Mouse (Mus musculus): ENCODE data around the gene Cldn7. TPM values are rescaled to one million over a fixed set of nuclear protein-coding genes. Genes with fewer than 3 reads are reported as not detected.
"Not testable (repeated sequence)": the region's sequence is repeated elsewhere in the genome, so short reads cannot be mapped to it uniquely, and the experiment has no call there.

The Cldn7 gene
- polyA plus RNA-seq, 1 experiment = not detected

DNA sequence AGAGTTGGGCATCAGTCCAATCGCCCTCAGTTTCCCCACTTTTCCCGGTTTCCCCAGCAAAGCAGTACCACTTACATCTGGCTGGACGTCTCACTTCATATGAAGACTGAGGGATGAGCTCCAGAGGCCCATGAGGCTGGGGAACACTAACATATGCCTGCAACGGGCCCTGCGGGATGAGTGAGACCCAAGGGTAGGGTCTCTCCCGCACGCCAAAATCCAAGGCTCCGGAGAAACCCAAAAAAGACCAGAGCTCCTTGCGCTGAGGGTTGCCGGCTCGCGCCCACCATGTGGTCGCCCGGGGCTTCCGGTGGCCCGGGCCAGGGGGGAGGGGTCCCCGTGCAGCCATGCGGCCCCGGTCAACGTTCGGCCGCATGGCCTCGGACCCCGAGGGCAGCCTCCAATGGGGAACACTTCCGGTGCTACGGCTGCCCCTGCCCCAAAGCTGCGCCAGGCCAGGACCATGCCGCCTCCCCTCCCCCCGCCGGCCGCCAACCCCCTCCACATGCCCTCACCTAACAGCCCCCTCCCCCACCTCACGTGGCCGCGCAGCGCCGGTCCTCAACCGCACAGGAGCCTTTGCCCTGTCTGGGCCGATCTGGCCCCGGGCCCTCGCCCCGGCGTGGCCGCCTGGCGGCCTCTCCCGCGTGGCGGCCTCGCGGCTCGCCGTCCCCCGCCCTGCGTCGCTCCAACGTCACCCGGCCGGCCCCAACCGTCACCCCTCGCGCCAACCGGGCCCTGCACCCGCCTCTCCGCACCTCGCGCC is 44.1 kb upstream of the Cldn7 start:
- no peak for TF ChIP-seq CTCF (IDR thresholded peaks at IDR 0.05; ENCODE audit: insufficient read depth, low read depth, low read length)
- no peak for TF ChIP-seq POLR2A (IDR thresholded peaks at IDR 0.05; ENCODE audit: insufficient read depth, low read depth, low read length)

DNA sequence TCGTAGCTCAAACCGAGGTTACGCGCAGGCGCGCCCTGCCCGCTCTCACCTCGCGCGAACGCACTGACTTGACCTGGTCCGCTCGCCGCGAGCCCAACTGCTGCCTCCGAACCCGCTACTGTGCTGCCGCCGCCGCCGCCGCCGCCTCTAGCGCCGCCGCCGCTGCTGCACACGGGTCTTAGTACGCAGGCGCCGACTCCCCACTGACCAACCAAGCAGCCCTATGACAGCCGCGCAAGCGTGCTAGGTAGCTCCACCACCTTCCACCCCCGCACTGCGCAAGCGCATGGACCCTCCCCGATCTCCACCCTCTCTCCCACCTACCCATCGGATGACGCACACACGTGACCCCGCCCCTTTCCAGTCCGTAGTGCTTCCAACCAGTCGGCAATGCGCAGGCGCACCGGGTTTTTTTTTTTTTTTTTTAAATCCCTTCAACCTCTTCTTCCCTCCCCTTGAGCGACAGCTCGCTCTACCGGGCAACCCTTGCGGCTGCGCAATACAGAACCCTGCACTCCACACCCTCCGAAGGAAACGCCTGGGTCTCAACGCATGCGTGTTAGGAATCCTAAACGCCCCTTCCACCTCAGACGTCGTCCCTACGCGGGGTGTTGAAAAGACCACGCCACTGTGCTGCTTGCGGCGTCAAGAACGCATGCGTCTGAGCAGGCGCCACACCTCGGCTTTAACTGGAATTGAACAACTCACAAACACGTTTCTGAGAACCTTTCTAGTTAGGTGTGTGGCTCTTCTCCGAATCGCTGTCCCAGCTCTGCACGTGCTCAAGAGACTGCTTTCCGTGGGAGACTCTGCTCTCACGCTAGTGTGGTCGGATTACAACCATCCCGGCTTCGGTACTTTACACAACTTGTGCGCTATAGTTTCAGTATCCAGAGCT is 43.2 kb upstream of the Cldn7 start, which contains the start of gene Eif5a:
TSS of gene Eif5a (minus strand) at position 845 of the 898 bp plus-strand sequence.
- Histone ChIP-seq H3K27ac (ENCODE audit: insufficient read depth, low read depth, low read length) (peak within 1 kb of the TSS; percentile 98), H3K4me1 (ENCODE audit: control insufficient read depth, insufficient read depth, low read length) (peaks cover 8% of the 10 kb centered on the region), H3K4me3 (ENCODE audit: insufficient read depth, low read depth, low read length) (peak within 1 kb of the TSS; percentile 100)
- WGBS = under 1% methylated on average over 78 of the region's 78 CpGs
- TF ChIP-seq CTCF (IDR thresholded peaks at IDR 0.05; ENCODE audit: insufficient read depth, low read depth, low read length) (0 out of 2 replicates have a peak, but pooled peaks have one; percentile 33), POLR2A (IDR thresholded peaks at IDR 0.05; ENCODE audit: insufficient read depth, low read depth, low read length) (peak; percentile 69)

More for the DNA sequence above, 44.1 kb upstream of the Cldn7 start:
- H3K4me3 ChIP-seq (ENCODE audit: insufficient read depth, low read depth, low read length) = peak overlapping the region; percentile 100
- peak overlapping the region; percentile 98 for H3K27ac ChIP-seq (ENCODE audit: insufficient read depth, low read depth, low read length)
- WGBS = 1% methylated on average over 61 of the region's 65 CpGs
- peaks cover 15% of the 10 kb centered on the region for H3K4me1 ChIP-seq (ENCODE audit: control insufficient read depth, insufficient read depth, low read length)

DNA sequence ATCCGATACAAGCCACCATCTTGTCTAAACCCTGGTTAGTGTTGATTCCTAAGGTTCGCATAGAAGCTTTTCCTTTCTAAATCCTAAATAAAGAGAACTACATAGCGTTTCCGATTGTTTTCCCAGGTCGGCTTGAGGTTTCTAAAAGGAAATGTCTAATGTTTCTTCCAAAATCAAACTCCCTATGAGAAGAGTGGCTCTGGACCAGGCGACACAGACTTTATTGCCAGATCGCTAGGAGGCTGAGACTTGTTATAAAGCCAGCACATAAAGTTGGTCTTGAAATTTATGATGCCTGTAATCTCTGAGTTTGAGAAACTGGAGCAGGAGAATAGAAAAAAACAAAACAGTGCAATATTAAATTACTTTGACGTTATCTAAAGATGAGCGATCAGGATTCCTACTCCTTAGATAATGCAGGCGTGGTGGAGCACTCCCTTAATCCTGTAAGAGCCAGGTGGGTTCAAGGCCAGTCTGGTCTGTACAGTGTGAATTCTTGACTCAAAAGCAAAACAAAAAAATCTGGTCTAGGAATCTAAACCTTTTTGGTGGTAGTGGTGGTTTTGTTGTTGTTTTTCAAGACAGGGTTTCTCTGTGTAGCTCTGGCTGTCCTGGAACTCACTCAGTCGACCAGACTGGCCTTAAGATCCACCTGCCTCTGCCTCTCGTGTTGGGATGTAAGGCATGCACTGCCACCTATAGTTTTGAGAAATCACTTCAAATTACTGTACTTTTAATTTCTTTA is 42.4 kb upstream of the Cldn7 start:
- H3K4me3 ChIP-seq (ENCODE audit: insufficient read depth, low read depth, low read length) = peak overlapping the region; percentile 59
- TF ChIP-seq POLR2A (IDR thresholded peaks at IDR 0.05; ENCODE audit: insufficient read depth, low read depth, low read length) = no peak
- TF ChIP-seq CTCF (IDR thresholded peaks at IDR 0.05; ENCODE audit: insufficient read depth, low read depth, low read length) = no peak
- H3K27ac ChIP-seq (ENCODE audit: insufficient read depth, low read depth, low read length) = peak overlapping the region; percentile 93
- 4% methylated on average over 12 of the region's 12 CpGs for WGBS
- peaks cover 8% of the 10 kb centered on the region for H3K4me1 ChIP-seq (ENCODE audit: control insufficient read depth, insufficient read depth, low read length)

DNA sequence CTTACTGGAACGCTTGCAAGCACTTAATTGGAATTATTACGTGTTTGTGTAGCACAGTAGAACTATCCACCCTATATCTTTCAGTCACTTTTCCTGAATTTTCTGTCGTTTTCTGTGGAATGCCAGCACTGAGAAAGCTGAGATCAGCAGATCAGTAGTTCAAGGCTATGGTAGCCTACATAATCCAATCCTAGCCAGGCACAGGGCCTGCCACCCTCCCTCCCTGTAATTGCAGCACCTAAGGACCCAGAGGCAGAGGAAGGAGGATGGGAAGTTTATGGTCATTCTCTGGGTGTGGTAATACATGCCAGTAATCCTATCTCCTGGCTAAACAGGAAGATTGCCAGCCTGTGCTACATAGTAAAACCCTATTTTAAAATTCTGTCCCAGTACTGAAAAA is 41.8 kb upstream of the Cldn7 start:
- H3K4me3 ChIP-seq (ENCODE audit: insufficient read depth, low read depth, low read length) = no peak overlapping the region
- H3K27ac ChIP-seq (ENCODE audit: insufficient read depth, low read depth, low read length) = no peak overlapping the region
- peaks cover 8% of the 10 kb centered on the region for H3K4me1 ChIP-seq (ENCODE audit: control insufficient read depth, insufficient read depth, low read length)
- WGBS = 64% methylated on average over 3 of the region's 3 CpGs
- TF ChIP-seq POLR2A (IDR thresholded peaks at IDR 0.05; ENCODE audit: insufficient read depth, low read depth, low read length) (no peak), CTCF (IDR thresholded peaks at IDR 0.05; ENCODE audit: insufficient read depth, low read depth, low read length) (no peak)

DNA sequence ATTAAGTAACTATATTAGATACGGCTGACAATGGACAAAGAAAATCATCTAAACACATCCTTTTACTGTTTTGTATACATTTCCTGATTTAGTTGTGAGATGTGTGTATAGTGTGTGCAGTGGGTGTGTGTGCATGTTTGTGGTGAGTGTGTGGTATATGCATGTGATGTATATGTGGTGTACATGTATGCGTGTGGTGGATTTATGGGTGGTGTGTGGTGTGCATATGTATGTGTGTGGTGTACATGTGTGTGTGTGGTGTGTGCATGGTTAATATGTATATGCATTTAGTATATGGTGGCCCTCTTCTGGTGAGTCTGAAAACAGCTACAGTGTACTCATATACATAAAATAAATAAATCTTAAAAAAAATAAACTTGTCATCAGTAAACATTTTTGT is 37.1 kb upstream of the Cldn7 start:
- TF ChIP-seq POLR2A (IDR thresholded peaks at IDR 0.05; ENCODE audit: insufficient read depth, low read depth, low read length) (no peak), CTCF (IDR thresholded peaks at IDR 0.05; ENCODE audit: insufficient read depth, low read depth, low read length) (no peak)
- H3K27ac ChIP-seq (ENCODE audit: insufficient read depth, low read depth, low read length) = no peak overlapping the region
- H3K4me1 ChIP-seq (ENCODE audit: control insufficient read depth, insufficient read depth, low read length) = no peaks in the 10 kb centered on the region
- no peak overlapping the region for H3K4me3 ChIP-seq (ENCODE audit: insufficient read depth, low read depth, low read length)
- 99% methylated on average over 2 of the region's 2 CpGs for WGBS

DNA sequence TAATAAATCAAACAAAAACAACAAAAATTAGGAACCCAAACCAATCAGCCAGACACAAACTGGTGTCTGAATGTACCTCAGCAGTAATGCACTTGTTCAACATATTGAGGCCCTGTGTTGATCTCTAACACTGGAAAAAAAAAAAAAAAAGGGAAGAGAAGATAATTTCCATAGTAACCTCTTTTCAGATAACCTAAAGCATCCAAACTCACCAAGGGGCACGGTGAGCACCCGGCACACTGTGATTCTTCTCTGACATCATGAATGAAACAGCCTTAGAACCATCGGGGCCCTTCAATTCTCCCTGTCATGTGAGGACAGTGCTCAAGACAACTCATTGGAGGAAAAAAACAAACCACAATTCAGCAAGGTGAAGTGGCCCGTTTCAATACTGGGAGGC is 34.9 kb upstream of the Cldn7 start:
- H3K27ac ChIP-seq (ENCODE audit: insufficient read depth, low read depth, low read length) = no peak overlapping the region
- no peak for TF ChIP-seq POLR2A (IDR thresholded peaks at IDR 0.05; ENCODE audit: insufficient read depth, low read depth, low read length)
- TF ChIP-seq CTCF (IDR thresholded peaks at IDR 0.05; ENCODE audit: insufficient read depth, low read depth, low read length) = no peak
- H3K4me3 ChIP-seq (ENCODE audit: insufficient read depth, low read depth, low read length) = no peak overlapping the region
- H3K4me1 ChIP-seq (ENCODE audit: control insufficient read depth, insufficient read depth, low read length) = peaks cover 2% of the 10 kb centered on the region
- 86% methylated on average over 4 of the region's 4 CpGs for WGBS

DNA sequence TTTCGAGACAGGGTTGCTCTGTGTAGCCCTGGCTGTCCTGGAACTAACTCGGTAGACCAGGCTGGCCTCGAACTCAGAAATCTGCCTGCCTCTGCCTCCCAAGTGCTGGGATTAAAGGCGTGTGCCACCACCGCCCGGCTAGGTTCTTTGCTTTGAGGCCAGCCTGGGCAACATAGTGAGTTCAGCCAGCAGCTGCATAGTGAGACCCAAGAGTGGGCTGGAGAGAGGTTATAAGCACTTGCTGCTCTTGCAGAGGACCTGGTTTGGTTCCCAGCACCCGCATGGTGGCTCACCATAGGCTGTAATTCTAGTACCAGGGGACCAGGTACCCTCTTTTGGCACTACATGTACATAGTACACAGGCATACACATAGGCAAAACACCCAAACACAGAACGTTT is 34.4 kb upstream of the Cldn7 start:
- 87% methylated on average over 8 of the region's 8 CpGs for WGBS
- not testable (repeated sequence) for H3K4me1 ChIP-seq (ENCODE audit: control insufficient read depth, insufficient read depth, low read length); H3K27ac ChIP-seq (ENCODE audit: insufficient read depth, low read depth, low read length); H3K4me3 ChIP-seq (ENCODE audit: insufficient read depth, low read depth, low read length)

GRCm38 (mm10) chr11:69930967-69931537 is 33.5 kb upstream of the Cldn7 start:
- WGBS = 73% methylated on average over 3 of the region's 3 CpGs
- H3K4me3 ChIP-seq (ENCODE audit: insufficient read depth, low read depth, low read length) = no peak overlapping the region
- TF ChIP-seq POLR2A (IDR thresholded peaks at IDR 0.05; ENCODE audit: insufficient read depth, low read depth, low read length) = no peak
- TF ChIP-seq CTCF (IDR thresholded peaks at IDR 0.05; ENCODE audit: insufficient read depth, low read depth, low read length) = no peak
- H3K27ac ChIP-seq (ENCODE audit: insufficient read depth, low read depth, low read length) = no peak overlapping the region
- peaks cover 13% of the 10 kb centered on the region for H3K4me1 ChIP-seq (ENCODE audit: control insufficient read depth, insufficient read depth, low read length)
